Mouse (Mus musculus) hindbrain, embryonic 14.5 days (tissue): ENCODE measurements at regions not wholly inside any gene's neighbourhood (a gene's known extent, or its start where the extent isn't known, plus 50 kb on each side); places are given as distances from the start of the nearest gene placed in this dataset.

Experiments used
- ATAC-seq: fragments of 200-750 bp; cut with Nextera tagmentation; 2 replicates; pipeline ENCODE4 v1.8.0; 2017; ENCODE audit warnings: moderate number of reproducible peaks, mild to moderate bottlenecking, moderate TSS enrichment, moderate library complexity; ENCODE audit not compliant: low FRiP score
- DNase-seq: peaks from one replicate; pipeline ENCODE4 v3.0.0-alpha.2; 2015; ENCODE audit warnings: low spot score
- H3K27ac ChIP-seq: fragments of 300-500 bp; sonication (generic); 2 replicates; pipeline ENCODE4 v1.5.1; 2014; ENCODE audit warnings: mild to moderate bottlenecking, moderate library complexity
- H3K27me3 ChIP-seq: fragments of 300-500 bp; sonication (generic); 2 replicates; pipeline ENCODE4 v1.6.1; 2014; ENCODE audit warnings: mild to moderate bottlenecking, low read length, mixed read lengths; ENCODE audit not compliant: control insufficient read depth, insufficient read depth
- H3K36me3 ChIP-seq: fragments of 300-500 bp; sonication (generic); replicated peaks from 2 replicates; pipeline ENCODE4 v1.6.1; 2014; ENCODE audit not compliant: control insufficient read depth, insufficient read depth
- H3K4me1 ChIP-seq: fragments of 300-500 bp; sonication (generic); replicated peaks from 2 replicates; pipeline ENCODE4 v1.6.1; 2014; ENCODE audit warnings: antibody characterized with exemption, low read length, mixed read lengths; ENCODE audit not compliant: control insufficient read depth, insufficient read depth
- H3K4me2 ChIP-seq: fragments of 300-500 bp; sonication (generic); replicated peaks from 2 replicates; pipeline ENCODE4 v1.6.1; 2014; ENCODE audit warnings: mild to moderate bottlenecking, moderate library complexity
- H3K4me3 ChIP-seq: fragments of 300-500 bp; sonication (generic); replicated peaks from 2 replicates; pipeline ENCODE4 v1.5.1; 2014; ENCODE audit warnings: mild to moderate bottlenecking, low read length
- H3K9ac ChIP-seq: fragments of 300-500 bp; sonication (generic); 2 replicates; pipeline ENCODE4 v1.6.1; 2014
- H3K9me3 ChIP-seq: fragments of 300-500 bp; sonication (generic); 2 replicates; pipeline ENCODE4 v1.6.1; 2016; ENCODE audit warnings: low read length; ENCODE audit not compliant: control insufficient read depth
- WGBS: fragments of 180-500 bp; shearing (Covaris S2); extraction: QIAGEN DNeasy Blood & Tissue Kit; methylation state at CpG from one replicate; pipeline ENCODE4 v1.1.7; 2014; 5-methylcytosine and 5-hydroxymethylcytosine counted together

- H3K27me3 ChIP-seq: no peaks in the 10 kb centered on the region
- no peak overlapping the region for H3K4me3 ChIP-seq
- H3K9me3 ChIP-seq: peaks cover 5% of the 10 kb centered on the region; the same call in 1 of the 2 replicates
- H3K9ac ChIP-seq: no peak overlapping the region
- 43% methylated on average over 5 of the region's 5 CpGs for WGBS
- DNase-seq (peak; percentile 70), ATAC-seq (peak; percentile 83; the same call in 1 of the 2 replicates)
- no peaks in the 10 kb centered on the region for H3K4me1 ChIP-seq
- H3K36me3 ChIP-seq: no peaks in the 10 kb centered on the region
- H3K27ac ChIP-seq: no peak overlapping the region
- no peak overlapping the region for H3K4me2 ChIP-seq
These were observed 286.6 kb upstream of the Got2 start for GRCm38 (mm10) chr8:96174996-96175395.

- H3K9ac ChIP-seq: no peak overlapping the region
- no peak overlapping the region for H3K4me2 ChIP-seq
- no peaks in the 10 kb centered on the region for H3K4me1 ChIP-seq
- ATAC-seq (no peak), DNase-seq (no peak)
- H3K27me3 ChIP-seq: no peaks in the 10 kb centered on the region
- WGBS: 95% methylated on average over 8 of the region's 8 CpGs
- H3K9me3 ChIP-seq: 0 out of 2 replicates have a peak, but pooled peaks cover 4% of the 10 kb centered on the region
- no peaks in the 10 kb centered on the region for H3K36me3 ChIP-seq
- H3K4me3 ChIP-seq: no peak overlapping the region
- H3K27ac ChIP-seq: no peak overlapping the region
These were observed 276.6 kb upstream of the Got2 start for GRCm38 (mm10) chr8:96164933-96165332.

- DNase-seq: no peak
- H3K9ac ChIP-seq: peak overlapping the region; percentile 24; the same call in 1 of the 2 replicates
- H3K36me3 ChIP-seq: no peaks in the 10 kb centered on the region
- 0 out of 2 replicates have a peak overlapping the region, but pooled peaks have one; percentile 20 for H3K27ac ChIP-seq
- no peak overlapping the region for H3K4me2 ChIP-seq
- ATAC-seq: no peak
- H3K9me3 ChIP-seq: no peaks in the 10 kb centered on the region
- WGBS: 30% methylated on average over 6 of the region's 6 CpGs
- H3K4me3 ChIP-seq: no peak overlapping the region
- H3K27me3 ChIP-seq: no peaks in the 10 kb centered on the region
- no peaks in the 10 kb centered on the region for H3K4me1 ChIP-seq
These were observed 271.6 kb upstream of the Got2 start for GRCm38 (mm10) chr8:96159899-96160298.

- no peak overlapping the region for H3K9ac ChIP-seq
- 0 out of 2 replicates have a peak, but pooled peaks cover 3% of the 10 kb centered on the region for H3K9me3 ChIP-seq
- H3K4me3 ChIP-seq: no peak overlapping the region
- WGBS: 45% methylated on average over 12 of the region's 12 CpGs
- no peaks in the 10 kb centered on the region for H3K36me3 ChIP-seq
- H3K4me1 ChIP-seq: no peaks in the 10 kb centered on the region
- no peak for DNase-seq
- H3K4me2 ChIP-seq: no peak overlapping the region
- no peak overlapping the region for H3K27ac ChIP-seq
- no peak for ATAC-seq
- H3K27me3 ChIP-seq: no peaks in the 10 kb centered on the region
These were observed 264.3 kb upstream of the Got2 start for GRCm38 (mm10) chr8:96152496-96153250.

- Histone ChIP-seq H3K4me2 (no peak overlapping the region), H3K4me1 (no peaks in the 10 kb centered on the region), H3K27ac (no peak overlapping the region), H3K36me3 (no peaks in the 10 kb centered on the region), H3K4me3 (no peak overlapping the region), H3K27me3 (no peaks in the 10 kb centered on the region), H3K9me3 (0 out of 2 replicates have a peak, but pooled peaks cover 3% of the 10 kb centered on the region), H3K9ac (no peak overlapping the region)
- WGBS: 86% methylated on average over 10 of the region's 10 CpGs
- no peak for ATAC-seq
- no peak for DNase-seq
These were observed 263.7 kb upstream of the Got2 start for GRCm38 (mm10) chr8:96152056-96152455.

GRCm38 (mm10) chr8:96151065-96151472 lies 262.7 kb upstream of the Got2 start:
- DNase-seq: no peak
- H3K36me3 ChIP-seq: no peaks in the 10 kb centered on the region
- H3K27ac ChIP-seq: no peak overlapping the region
- no peaks in the 10 kb centered on the region for H3K27me3 ChIP-seq
- H3K9ac ChIP-seq: no peak overlapping the region
- 0 out of 2 replicates have a peak, but pooled peaks cover 3% of the 10 kb centered on the region for H3K9me3 ChIP-seq
- no peaks in the 10 kb centered on the region for H3K4me1 ChIP-seq
- no peak overlapping the region for H3K4me2 ChIP-seq
- 85% methylated on average over 16 of the region's 16 CpGs for WGBS
- ATAC-seq: no peak
- no peak overlapping the region for H3K4me3 ChIP-seq

GRCm38 (mm10) chr8:96132183-96132582 lies 243.8 kb upstream of the Got2 start:
- Histone ChIP-seq H3K9ac (no peak overlapping the region), H3K4me2 (no peak overlapping the region), H3K27ac (no peak overlapping the region), H3K4me3 (no peak overlapping the region), H3K36me3 (no peaks in the 10 kb centered on the region), H3K9me3 (no peaks in the 10 kb centered on the region), H3K4me1 (no peaks in the 10 kb centered on the region), H3K27me3 (no peaks in the 10 kb centered on the region)
- no peak; the same call in 1 of the 2 replicates for ATAC-seq
- 11% methylated on average over 5 of the region's 5 CpGs for WGBS
- DNase-seq: no peak

- no peak overlapping the region for H3K4me2 ChIP-seq
- DNase-seq: no peak
- peaks cover 4% of the 10 kb centered on the region; the same call in 1 of the 2 replicates for H3K9me3 ChIP-seq
- H3K4me1 ChIP-seq: no peaks in the 10 kb centered on the region
- H3K27ac ChIP-seq: no peak overlapping the region
- no peak for ATAC-seq
- no peaks in the 10 kb centered on the region for H3K27me3 ChIP-seq
- H3K36me3 ChIP-seq: no peaks in the 10 kb centered on the region
- 76% methylated on average over 2 of the region's 2 CpGs for WGBS
- H3K9ac ChIP-seq: no peak overlapping the region
- no peak overlapping the region for H3K4me3 ChIP-seq
These were observed 240.0 kb upstream of the Got2 start for GRCm38 (mm10) chr8:96128329-96128728.

- H3K4me2 ChIP-seq: no peak overlapping the region
- H3K27ac ChIP-seq: no peak overlapping the region
- no peaks in the 10 kb centered on the region for H3K27me3 ChIP-seq
- no peak for ATAC-seq
- H3K4me3 ChIP-seq: no peak overlapping the region
- WGBS: 75% methylated on average over 5 of the region's 5 CpGs
- H3K4me1 ChIP-seq: no peaks in the 10 kb centered on the region
- DNase-seq: no peak
- no peaks in the 10 kb centered on the region for H3K36me3 ChIP-seq
- H3K9me3 ChIP-seq: no peaks in the 10 kb centered on the region
- no peak overlapping the region for H3K9ac ChIP-seq
These were observed 212.5 kb upstream of the Got2 start for GRCm38 (mm10) chr8:96100817-96101216.
